Mouse (Mus musculus) E14TG2a.4 (cell line): ENCODE measurements at regions not wholly inside any gene's neighbourhood (a gene's known extent, or its start where the extent isn't known, plus 50 kb on each side); places are given as distances from the start of the nearest gene placed in this dataset.

ENCODE experiments used
- CTCF ChIP-seq: conservative IDR thresholded peaks from 2 replicates; pipeline ENCODE4 v1.5.1; 2014; ENCODE audit warnings: low read length
- POU5F1 ChIP-seq: IDR thresholded peaks from 2 replicates; pipeline ENCODE4 v1.6.1; 2014; ENCODE audit warnings: low read length, borderline replicate concordance

DNA sequence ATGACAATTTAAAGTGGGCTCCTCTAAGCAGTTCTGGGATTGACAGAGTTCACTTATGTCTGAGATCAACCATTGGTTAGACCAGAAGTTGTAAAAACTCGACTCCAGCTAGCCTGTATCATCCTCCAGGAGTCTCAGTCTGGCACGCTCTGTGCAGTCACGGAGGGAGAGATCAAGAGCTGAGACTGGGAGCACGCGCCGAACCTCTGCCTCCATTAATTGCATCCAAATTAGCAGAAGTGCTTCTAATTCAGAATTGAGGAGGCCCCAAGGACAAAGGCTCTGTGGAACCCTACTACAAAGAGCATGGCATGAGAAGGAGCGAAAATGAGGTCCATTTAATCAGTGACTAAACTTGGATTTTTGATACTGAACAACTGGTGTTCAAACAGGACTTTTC, 406.9 kb downstream of the Dad1 start:
- TF ChIP-seq CTCF (no peak), POU5F1 (no peak)
